Mouse (Mus musculus): ENCODE data around the gene Rbfox3. TPM values are rescaled to one million over a fixed set of nuclear protein-coding genes. Genes with fewer than 3 reads are reported as not detected.
A peak's percentile ranks its signal among the peaks of the same experiment; 100 is the strongest.

The Rbfox3 gene
- polyA plus RNA-seq, 1 experiment from 2014 or later, result 69.3 TPM

DNA sequence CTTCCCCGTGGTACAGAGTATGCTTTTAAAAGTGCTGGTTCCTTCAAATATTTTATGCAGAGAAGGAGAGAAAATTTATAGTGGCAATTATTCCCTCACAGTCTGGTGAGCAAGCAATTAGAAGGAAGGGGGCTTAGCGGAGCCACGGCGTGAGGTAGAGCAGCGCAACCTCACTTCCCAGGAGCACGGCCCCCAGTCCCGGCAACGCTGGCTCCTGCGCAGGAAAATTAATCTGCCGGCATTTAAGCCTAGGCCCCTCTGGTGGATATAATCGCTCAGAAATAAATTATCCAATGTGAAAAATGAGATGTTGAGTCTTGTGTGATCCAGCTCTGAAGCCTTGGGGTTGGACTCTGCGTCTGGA lies 422.5 kb downstream of the Rbfox3 start:
- H3K4me3 ChIP-seq (replicated peaks; ENCODE audit: low read length), result no peak overlapping the region
- no peak overlapping the region for H3K9ac ChIP-seq
- 51% methylated on average over 12 of the region's 12 CpGs for WGBS
- no peaks in the 10 kb centered on the region for H3K9me3 ChIP-seq (ENCODE audit: control insufficient read depth, low read length)
- H3K27me3 ChIP-seq (ENCODE audit: control insufficient read depth, insufficient read depth, low read length), result no peaks in the 10 kb centered on the region
- peaks cover 7% of the 10 kb centered on the region; the same call in 1 of the 2 replicates for H3K36me3 ChIP-seq (replicated peaks; ENCODE audit: control insufficient read depth, insufficient read depth)
- DNase-seq (ENCODE audit: low spot score) (peak; percentile 55), ATAC-seq (ENCODE audit: low FRiP score) (peak; percentile 38; the same call in 1 of the 2 replicates)
- peaks cover 32% of the 10 kb centered on the region for H3K4me1 ChIP-seq (replicated peaks; ENCODE audit: control insufficient read depth, insufficient read depth, low read length)
- no peak overlapping the region; the same call in 1 of the 2 replicates for H3K4me2 ChIP-seq (replicated peaks)
- H3K27ac ChIP-seq, result peak overlapping the region; percentile 52

DNA sequence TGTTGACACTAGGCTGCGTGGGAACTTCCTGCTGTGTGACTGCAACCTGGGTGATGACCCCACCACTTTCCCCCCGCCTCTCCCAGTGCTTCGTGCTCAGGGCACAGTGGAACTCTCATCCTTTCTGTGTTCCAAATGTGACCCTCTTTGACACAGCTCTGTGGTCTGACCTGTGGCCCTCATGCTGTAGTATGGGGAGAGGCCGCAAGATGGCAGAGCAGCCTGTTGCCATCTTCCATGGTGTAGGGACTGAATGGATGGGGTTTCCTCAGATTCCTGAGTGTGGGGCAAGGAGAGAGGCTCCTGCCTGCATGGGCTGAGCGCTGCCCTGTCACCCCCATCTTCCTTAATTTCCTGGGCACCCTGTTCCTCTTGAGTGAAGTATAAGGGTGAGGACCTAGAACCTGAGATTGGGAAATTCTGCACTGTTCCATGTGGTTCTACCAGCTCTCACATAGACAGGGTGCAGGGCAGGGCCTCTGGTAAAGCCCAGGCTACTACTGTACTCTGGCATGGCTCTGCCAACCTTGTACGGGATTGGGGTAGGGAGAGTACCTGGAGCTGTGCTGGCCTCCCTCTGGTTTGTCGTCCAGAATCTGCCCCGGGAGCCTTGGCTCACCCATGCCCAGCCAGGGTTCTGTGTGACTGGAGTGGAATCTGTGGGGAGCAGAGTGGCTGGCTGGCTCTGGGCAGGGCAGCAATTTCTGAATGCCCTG lies 423.0 kb downstream of the Rbfox3 start:
- Histone ChIP-seq H3K9ac (no peak overlapping the region), H3K27me3 (ENCODE audit: control insufficient read depth, insufficient read depth, low read length) (no peaks in the 10 kb centered on the region), H3K36me3 (replicated peaks; ENCODE audit: control insufficient read depth, insufficient read depth) (peaks cover 7% of the 10 kb centered on the region; the same call in 1 of the 2 replicates), H3K27ac (peak overlapping the region; percentile 52; the same call in 1 of the 2 replicates), H3K4me2 (replicated peaks) (no peak overlapping the region; the same call in 1 of the 2 replicates), H3K4me3 (replicated peaks; ENCODE audit: low read length) (no peak overlapping the region), H3K9me3 (ENCODE audit: control insufficient read depth, low read length) (no peaks in the 10 kb centered on the region), H3K4me1 (replicated peaks; ENCODE audit: control insufficient read depth, insufficient read depth, low read length) (peaks cover 32% of the 10 kb centered on the region)
- ATAC-seq (ENCODE audit: low FRiP score) (peak; percentile 24; the same call in 1 of the 2 replicates), DNase-seq (ENCODE audit: low spot score) (no peak)
- 67% methylated on average over 8 of the region's 8 CpGs for WGBS

DNA sequence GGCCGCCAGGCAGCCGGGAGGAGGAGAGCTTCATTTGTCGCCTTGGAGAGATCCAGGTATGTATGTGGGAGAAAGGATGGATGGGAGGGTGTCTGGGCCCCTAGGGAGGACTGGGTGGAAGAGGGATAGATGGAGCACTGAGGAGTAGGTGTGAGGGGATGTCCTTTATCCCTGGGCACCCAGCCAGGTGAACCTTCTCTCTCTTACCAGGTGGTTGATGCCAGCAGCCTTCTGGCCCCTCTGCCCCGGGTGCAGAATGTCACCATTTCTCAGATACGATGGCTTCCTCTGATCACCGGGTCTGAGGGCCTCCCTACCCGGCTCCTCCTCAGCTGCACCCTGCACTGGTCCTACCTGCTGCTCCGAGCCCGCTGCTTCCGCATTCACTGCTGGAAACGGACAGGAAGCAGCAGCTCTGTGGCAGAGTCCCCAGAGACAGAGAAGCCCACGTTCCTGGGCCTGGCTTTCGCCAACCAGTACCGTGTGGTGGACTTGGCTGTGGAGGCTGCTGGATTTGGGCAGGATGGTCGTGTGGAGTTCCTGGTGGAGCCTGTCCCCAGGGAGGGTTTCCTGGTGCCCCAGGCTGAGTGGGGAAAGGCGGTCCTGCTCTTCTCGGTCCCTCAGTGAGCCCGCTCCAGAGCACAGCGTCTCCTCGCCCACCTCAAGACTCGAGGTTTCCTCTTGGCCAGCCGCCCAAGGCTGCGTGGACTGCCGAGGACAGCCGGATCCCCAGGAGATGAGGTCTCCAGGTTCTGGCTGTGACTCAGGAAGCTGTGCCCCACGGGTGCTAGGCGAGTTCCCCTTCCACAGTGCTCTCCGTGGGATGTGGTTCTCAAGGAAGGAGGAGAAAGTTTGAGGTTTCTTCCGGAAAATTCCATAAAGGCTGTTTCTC lies 424.3 kb downstream of the Rbfox3 start:
- Histone ChIP-seq H3K27ac (no peak overlapping the region), H3K36me3 (replicated peaks; ENCODE audit: control insufficient read depth, insufficient read depth) (peaks cover 7% of the 10 kb centered on the region; the same call in 1 of the 2 replicates), H3K4me3 (replicated peaks; ENCODE audit: low read length) (no peak overlapping the region), H3K4me2 (replicated peaks) (no peak overlapping the region), H3K4me1 (replicated peaks; ENCODE audit: control insufficient read depth, insufficient read depth, low read length) (peaks cover 32% of the 10 kb centered on the region), H3K27me3 (ENCODE audit: control insufficient read depth, insufficient read depth, low read length) (no peaks in the 10 kb centered on the region), H3K9me3 (ENCODE audit: control insufficient read depth, low read length) (no peaks in the 10 kb centered on the region), H3K9ac (no peak overlapping the region)
- DNase-seq (ENCODE audit: low spot score) (no peak), ATAC-seq (ENCODE audit: low FRiP score) (no peak)
- 83% methylated on average over 29 of the region's 29 CpGs for WGBS

DNA sequence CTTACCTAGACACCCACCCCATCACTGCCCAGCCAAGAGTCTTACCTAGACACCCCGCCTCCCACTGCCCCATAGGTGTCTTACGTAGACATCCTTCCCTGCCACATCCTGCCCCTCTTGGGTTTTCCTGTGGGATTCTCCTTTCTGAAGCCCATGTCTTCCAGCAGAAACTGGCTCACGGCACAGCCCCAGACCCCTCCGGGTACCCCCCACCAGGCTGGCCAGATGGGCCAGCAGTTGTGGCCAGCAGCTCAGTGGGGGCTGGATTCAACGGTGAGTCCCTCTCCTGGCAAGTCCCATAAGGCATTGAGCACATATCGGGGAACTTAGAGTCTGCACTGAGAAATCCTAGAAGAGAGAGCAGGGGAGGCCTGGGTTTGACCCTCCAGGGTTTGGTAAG lies 425.1 kb downstream of the Rbfox3 start:
- no peak for DNase-seq (ENCODE audit: low spot score)
- peaks cover 32% of the 10 kb centered on the region for H3K4me1 ChIP-seq (replicated peaks; ENCODE audit: control insufficient read depth, insufficient read depth, low read length)
- ATAC-seq (ENCODE audit: low FRiP score), result no peak
- 87% methylated on average over 6 of the region's 6 CpGs for WGBS
- H3K4me2 ChIP-seq (replicated peaks), result no peak overlapping the region
- H3K4me3 ChIP-seq (replicated peaks; ENCODE audit: low read length), result no peak overlapping the region
- H3K27me3 ChIP-seq (ENCODE audit: control insufficient read depth, insufficient read depth, low read length), result no peaks in the 10 kb centered on the region
- H3K27ac ChIP-seq, result no peak overlapping the region
- peaks cover 7% of the 10 kb centered on the region; the same call in 1 of the 2 replicates for H3K36me3 ChIP-seq (replicated peaks; ENCODE audit: control insufficient read depth, insufficient read depth)
- no peaks in the 10 kb centered on the region for H3K9me3 ChIP-seq (ENCODE audit: control insufficient read depth, low read length)
- no peak overlapping the region for H3K9ac ChIP-seq

DNA sequence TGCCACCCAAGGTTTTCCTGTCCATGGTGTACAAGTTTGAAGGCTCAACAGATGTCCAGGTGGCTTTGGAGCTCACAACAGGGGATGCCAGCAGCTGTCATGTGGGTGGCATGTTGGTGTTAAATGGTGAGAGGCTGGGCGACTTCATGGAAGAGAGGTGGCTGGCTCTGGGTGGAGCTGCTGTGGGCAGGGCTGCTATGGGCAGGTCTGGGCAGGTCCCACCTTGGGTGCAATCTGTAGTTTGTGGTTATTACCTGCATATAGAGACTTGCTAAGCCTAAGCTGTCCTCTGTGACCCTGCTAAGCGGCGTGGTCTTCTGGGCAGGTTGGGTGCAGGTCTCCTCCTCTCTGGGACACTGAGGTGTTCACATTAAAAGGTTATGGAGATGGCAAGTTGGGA lies 425.6 kb downstream of the Rbfox3 start:
- Histone ChIP-seq H3K9ac (no peak overlapping the region), H3K4me3 (replicated peaks; ENCODE audit: low read length) (no peak overlapping the region), H3K36me3 (replicated peaks; ENCODE audit: control insufficient read depth, insufficient read depth) (peaks cover 7% of the 10 kb centered on the region; the same call in 1 of the 2 replicates), H3K27ac (no peak overlapping the region), H3K9me3 (ENCODE audit: control insufficient read depth, low read length) (no peaks in the 10 kb centered on the region), H3K4me1 (replicated peaks; ENCODE audit: control insufficient read depth, insufficient read depth, low read length) (peaks cover 31% of the 10 kb centered on the region), H3K4me2 (replicated peaks) (no peak overlapping the region), H3K27me3 (ENCODE audit: control insufficient read depth, insufficient read depth, low read length) (no peaks in the 10 kb centered on the region)
- WGBS, result 92% methylated on average over 3 of the region's 3 CpGs
- DNase-seq (ENCODE audit: low spot score) (no peak), ATAC-seq (ENCODE audit: low FRiP score) (no peak)

DNA sequence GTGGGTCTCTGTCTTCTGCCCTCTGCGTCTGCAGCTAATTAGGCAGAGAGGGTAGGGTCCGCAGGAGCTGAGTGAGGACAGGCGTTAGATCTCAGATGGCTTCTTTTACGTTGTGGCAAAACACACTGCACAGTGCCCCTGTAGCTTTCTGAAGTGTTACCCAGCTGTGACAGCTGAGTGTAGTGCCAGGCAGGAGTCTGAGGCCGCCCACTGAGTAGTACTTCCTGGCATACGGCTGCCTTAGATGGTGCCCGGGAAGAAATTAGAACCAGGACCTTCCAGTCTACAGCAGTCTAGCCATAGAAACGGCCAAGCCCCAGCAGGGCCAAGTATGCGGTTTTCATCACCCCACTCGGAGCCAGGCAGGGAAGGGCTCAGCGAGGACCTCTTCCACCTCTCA lies 426.1 kb downstream of the Rbfox3 start:
- Histone ChIP-seq H3K4me1 (replicated peaks; ENCODE audit: control insufficient read depth, insufficient read depth, low read length) (peaks cover 26% of the 10 kb centered on the region), H3K27ac (no peak overlapping the region), H3K4me3 (replicated peaks; ENCODE audit: low read length) (no peak overlapping the region), H3K9me3 (ENCODE audit: control insufficient read depth, low read length) (no peaks in the 10 kb centered on the region), H3K9ac (no peak overlapping the region), H3K36me3 (replicated peaks; ENCODE audit: control insufficient read depth, insufficient read depth) (0 out of 2 replicates have a peak, but pooled peaks cover 7% of the 10 kb centered on the region), H3K27me3 (ENCODE audit: control insufficient read depth, insufficient read depth, low read length) (no peaks in the 10 kb centered on the region), H3K4me2 (replicated peaks) (no peak overlapping the region)
- no peak for ATAC-seq (ENCODE audit: low FRiP score)
- 76% methylated on average over 11 of the region's 11 CpGs for WGBS
- DNase-seq (ENCODE audit: low spot score), result no peak

DNA sequence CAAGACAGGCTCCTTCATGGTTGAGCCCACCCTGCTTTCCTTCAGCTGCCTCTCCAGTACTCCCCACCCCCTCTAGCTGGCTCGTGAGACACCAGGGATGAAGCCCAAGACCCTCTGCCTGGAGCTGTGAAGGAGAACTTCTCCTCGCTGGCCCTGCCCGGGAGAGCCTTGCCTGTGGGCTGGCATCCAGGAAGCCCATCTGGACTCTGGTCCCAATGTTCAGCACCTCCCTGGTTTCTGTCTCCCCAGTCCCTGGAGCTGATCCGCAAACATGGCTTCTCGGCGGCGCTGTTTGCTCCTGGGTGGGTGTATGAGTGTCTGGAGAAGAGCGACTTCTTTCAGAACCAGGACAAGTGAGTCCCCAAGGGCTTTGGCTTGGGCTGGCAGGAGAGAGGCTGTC lies 427.2 kb downstream of the Rbfox3 start:
- DNase-seq (ENCODE audit: low spot score) (no peak), ATAC-seq (ENCODE audit: low FRiP score) (no peak)
- Histone ChIP-seq H3K4me2 (replicated peaks) (no peak overlapping the region), H3K36me3 (replicated peaks; ENCODE audit: control insufficient read depth, insufficient read depth) (0 out of 2 replicates have a peak, but pooled peaks cover 7% of the 10 kb centered on the region), H3K4me1 (replicated peaks; ENCODE audit: control insufficient read depth, insufficient read depth, low read length) (peaks cover 14% of the 10 kb centered on the region), H3K9ac (no peak overlapping the region), H3K27ac (no peak overlapping the region), H3K4me3 (replicated peaks; ENCODE audit: low read length) (no peak overlapping the region), H3K27me3 (ENCODE audit: control insufficient read depth, insufficient read depth, low read length) (no peaks in the 10 kb centered on the region), H3K9me3 (ENCODE audit: control insufficient read depth, low read length) (no peaks in the 10 kb centered on the region)
- WGBS, result 87% methylated on average over 8 of the region's 8 CpGs

DNA sequence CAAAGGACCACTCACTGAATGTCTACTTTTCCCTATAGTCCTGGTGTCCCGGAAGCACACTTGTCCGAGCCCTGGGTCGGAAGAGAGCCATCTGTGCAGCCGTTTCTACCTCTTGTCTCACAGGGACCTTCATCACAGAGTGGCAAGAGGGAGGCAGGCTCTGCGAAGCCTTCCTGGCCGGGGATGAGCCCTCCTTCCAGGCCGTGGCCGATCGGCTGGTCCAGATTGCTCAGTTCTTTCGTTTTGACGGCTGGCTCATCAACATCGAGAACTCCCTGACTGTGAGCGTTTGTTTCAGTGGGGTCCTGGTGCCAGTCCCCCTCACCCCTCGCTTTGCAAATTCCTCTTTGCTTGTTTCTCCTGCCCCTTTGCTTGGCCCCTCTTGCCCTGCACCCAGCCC lies 429.6 kb downstream of the Rbfox3 start:
- Histone ChIP-seq H3K27ac (no peak overlapping the region), H3K4me1 (replicated peaks; ENCODE audit: control insufficient read depth, insufficient read depth, low read length) (0 out of 2 replicates have a peak, but pooled peaks cover 4% of the 10 kb centered on the region), H3K4me2 (replicated peaks) (no peak overlapping the region), H3K9ac (no peak overlapping the region), H3K36me3 (replicated peaks; ENCODE audit: control insufficient read depth, insufficient read depth) (0 out of 2 replicates have a peak, but pooled peaks cover 2% of the 10 kb centered on the region), H3K4me3 (replicated peaks; ENCODE audit: low read length) (no peak overlapping the region), H3K27me3 (ENCODE audit: control insufficient read depth, insufficient read depth, low read length) (no peaks in the 10 kb centered on the region), H3K9me3 (ENCODE audit: control insufficient read depth, low read length) (no peaks in the 10 kb centered on the region)
- 81% methylated on average over 14 of the region's 14 CpGs for WGBS
- DNase-seq (ENCODE audit: low spot score) (no peak), ATAC-seq (ENCODE audit: low FRiP score) (no peak)

DNA sequence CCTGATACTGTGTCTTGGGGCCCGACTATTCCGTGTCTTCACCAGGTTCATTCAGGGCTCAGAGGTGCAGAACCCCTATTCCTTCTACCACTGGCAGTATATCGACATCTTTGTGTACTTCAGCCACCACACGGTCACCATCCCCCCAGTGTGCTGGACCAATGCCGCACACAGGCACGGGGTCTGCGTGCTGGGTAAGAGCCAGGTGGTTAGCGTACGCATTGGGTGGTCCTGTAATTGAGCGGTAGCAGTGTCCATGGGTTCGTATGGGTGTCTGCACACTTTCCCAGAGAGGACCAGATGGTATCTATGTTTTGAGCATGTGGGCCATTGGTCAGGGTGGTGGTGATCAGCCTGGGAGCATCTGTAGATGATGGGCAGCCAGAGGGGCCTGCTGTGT lies 430.2 kb downstream of the Rbfox3 start:
- no peaks in the 10 kb centered on the region for H3K9me3 ChIP-seq (ENCODE audit: control insufficient read depth, low read length)
- no peaks in the 10 kb centered on the region for H3K27me3 ChIP-seq (ENCODE audit: control insufficient read depth, insufficient read depth, low read length)
- H3K9ac ChIP-seq, result no peak overlapping the region
- WGBS, result 90% methylated on average over 11 of the region's 11 CpGs
- ATAC-seq (ENCODE audit: low FRiP score) (no peak), DNase-seq (ENCODE audit: low spot score) (no peak)
- H3K36me3 ChIP-seq (replicated peaks; ENCODE audit: control insufficient read depth, insufficient read depth), result no peaks in the 10 kb centered on the region
- H3K27ac ChIP-seq, result no peak overlapping the region
- no peak overlapping the region for H3K4me2 ChIP-seq (replicated peaks)
- 0 out of 2 replicates have a peak, but pooled peaks cover 4% of the 10 kb centered on the region for H3K4me1 ChIP-seq (replicated peaks; ENCODE audit: control insufficient read depth, insufficient read depth, low read length)
- no peak overlapping the region for H3K4me3 ChIP-seq (replicated peaks; ENCODE audit: low read length)

Measured in hindbrain, embryonic 14.5 days (tissue).